Mouse (Mus musculus): ENCODE data around the gene Gm20795. TPM values are rescaled to one million over a fixed set of nuclear protein-coding genes. Genes with fewer than 3 reads are reported as not detected.
"Not testable (repeated sequence)": the region's sequence is repeated elsewhere in the genome, so short reads cannot be mapped to it uniquely, and the experiment has no call there.

Gm20795 gene
- polyA plus RNA-seq (2015; fragmentation: Nextera tagmentation; extraction: Ambion mirVana) = not detected in 2 replicates

- not testable (repeated sequence) for H3K4me2 ChIP-seq (ENCODE audit: low read depth, low read length); H3K9me3 ChIP-seq (replicated peaks; ENCODE audit: control insufficient read depth, low read length); ATAC-seq (ENCODE audit: low read depth); H3K27me3 ChIP-seq (ENCODE audit: control insufficient read depth, insufficient read depth, low read depth, low read length); H3K4me1 ChIP-seq (ENCODE audit: control insufficient read depth, low read depth, low read length); H3K27ac ChIP-seq (ENCODE audit: low read length); H3K4me3 ChIP-seq (ENCODE audit: low read depth, low read length); H3K9ac ChIP-seq (ENCODE audit: low read depth, low read length); H3K36me3 ChIP-seq (ENCODE audit: control insufficient read depth, insufficient read depth)
These were observed at the start of gene Gm20795 for GRCm38 (mm10) chrY:40804614-40805013. Gene Gm20795 (plus strand): TSS chrY:40804914.

GRCm38 (mm10) chrY:40775665-40776064 is 29.0 kb upstream of the Gm20795 start, which contains the start of gene Gm21797:
Gene Gm21797 (minus strand): TSS chrY:40775765.
- not testable (repeated sequence) for H3K4me2 ChIP-seq (ENCODE audit: low read depth, low read length); H3K9me3 ChIP-seq (replicated peaks; ENCODE audit: control insufficient read depth, low read length); H3K36me3 ChIP-seq (ENCODE audit: control insufficient read depth, insufficient read depth); H3K4me1 ChIP-seq (ENCODE audit: control insufficient read depth, low read depth, low read length); H3K9ac ChIP-seq (ENCODE audit: low read depth, low read length); ATAC-seq (ENCODE audit: low read depth); H3K27ac ChIP-seq (ENCODE audit: low read length); H3K4me3 ChIP-seq (ENCODE audit: low read depth, low read length); H3K27me3 ChIP-seq (ENCODE audit: control insufficient read depth, insufficient read depth, low read depth, low read length)
- WGBS (ENCODE audit: insufficient replicate concordance) = no CpG with 5 or more reads among the region's 3 CpGs

Other genes starting within 250 kb of the Gm20795 start
- gene Gm21852, start 152.9 kb upstream of the Gm20795 start, polyA plus RNA-seq (2015; fragmentation: Nextera tagmentation; extraction: Ambion mirVana) = not detected in 2 replicates
- not detected in 2 replicates for gene Gm21797, start 29.1 kb upstream of the Gm20795 start, polyA plus RNA-seq (2015; fragmentation: Nextera tagmentation; extraction: Ambion mirVana)

All from liver, embryonic 16.5 days (tissue).